ENCODE assay signal across 16 mouse cellular contexts in genomic region chr19:10530082-10530481, GRCm38 (mm10). TPM values are rescaled to one million over a fixed set of nuclear protein-coding genes. Genes with fewer than 3 reads are reported as not detected.
DNase-seq lines count a peak whose midpoint lies in the region; ATAC-seq and TF ChIP-seq lines count a peak whose summit lies in the region.
"Had no signal": no experiment of that assay in that cellular context is flagged by ENCODE, and none has a peak within 500 bp of the region (broad histone marks: within the 10 kb centered on the region; RNA-seq: fewer than 3 reads in every experiment).

No protein-coding gene starts in this region.

- no peak overlapping the region for H3K4me3 ChIP-seq in kidney, adult 2 months (ENCODE audit: insufficient read depth, low read depth, low read length)
- no peak overlapping the region for H3K4me3 ChIP-seq in MEL (ENCODE audit: control insufficient read depth in 1 of 2, insufficient read depth in 1 of 2, low read depth in 2 of 2, low read length in 2 of 2)
- H3K4me3 ChIP-seq in stomach, postnatal 0 days (ENCODE audit: low read depth, low read length): no peak overlapping the region
- H3K4me3 ChIP-seq: intestine, embryonic 15.5 days; limb, embryonic 15.5 days; neural tube, embryonic 13.5 days had no signal

- no peak overlapping the region for H3K27ac ChIP-seq in kidney, adult 2 months (ENCODE audit: insufficient read depth, low read depth, low read length)
- no peak overlapping the region for H3K27ac ChIP-seq in MEL (ENCODE audit: control insufficient read depth, low read depth, low read length)
- no peak overlapping the region for H3K27ac ChIP-seq in stomach, postnatal 0 days (replicated peaks)
- H3K27ac ChIP-seq: intestine, embryonic 15.5 days; limb, embryonic 15.5 days; macrophage; neural tube, embryonic 13.5 days had no signal

- H3K36me3 ChIP-seq in kidney, adult 2 months (ENCODE audit: control insufficient read depth, insufficient read depth, low read length): peaks cover 17% of the 10 kb centered on the region
- peaks cover 20 to 48% of the 10 kb centered on the region in 2 experiments for H3K36me3 ChIP-seq in MEL (ENCODE audit: control insufficient read depth in 1 of 2, insufficient read depth in 2 of 2, low read length in 2 of 2)
- peaks cover 14% of the 10 kb centered on the region for H3K36me3 ChIP-seq in stomach, postnatal 0 days (ENCODE audit: control insufficient read depth, insufficient read depth, low read length)

- H3K9ac ChIP-seq in MEL (ENCODE audit: control insufficient read depth, low read depth, low read length, poor library complexity, severe bottlenecking): no peak overlapping the region
- no peak overlapping the region for H3K9ac ChIP-seq in stomach, postnatal 0 days (ENCODE audit: low read length)
- H3K9ac ChIP-seq: intestine, embryonic 15.5 days; limb, embryonic 15.5 days; neural tube, embryonic 13.5 days had no signal

- peak; percentile 35 for TF ChIP-seq RAD21 in MEL (IDR thresholded peaks at IDR 0.05; ENCODE audit: low read depth, low read length)

- WGBS in kidney, adult 2 months: 100% methylated on average over 1 of the region's 1 CpGs
- WGBS in stomach, postnatal 0 days: 97% methylated on average over 1 of the region's 1 CpGs

- TF ChIP-seq CTCF in kidney, adult 2 months (conservative IDR thresholded peaks at IDR 0.05; ENCODE audit: insufficient read depth, insufficient read length, low read depth, low read length): peak; percentile 20; the same call in 1 of the 2 replicates
- peak in 2 of 3 experiments; percentile 55 to 66; a peak in 5 of 6 replicates for TF ChIP-seq CTCF in MEL (IDR thresholded peaks at IDR 0.05 in 2 of 3, conservative IDR thresholded peaks at IDR 0.05 in 1 of 3; ENCODE audit: control insufficient read depth in 1 of 3, insufficient read depth in 1 of 3, low read depth in 2 of 3, low read length in 3 of 3, poor library complexity in 1 of 3, severe bottlenecking in 1 of 3)
- peak; percentile 49 for TF ChIP-seq CTCF in stomach, postnatal 0 days (IDR thresholded peaks at IDR 0.05; ENCODE audit: low read depth)

- H3K4me2 ChIP-seq in stomach, postnatal 0 days (replicated peaks; ENCODE audit: low read depth): no peak overlapping the region
- H3K4me2 ChIP-seq: intestine, embryonic 15.5 days; limb, embryonic 15.5 days; neural tube, embryonic 13.5 days had no signal

- H3K9me3 ChIP-seq in MEL (replicated peaks; ENCODE audit: insufficient read depth, low read length): no peaks in the 10 kb centered on the region
- H3K9me3 ChIP-seq in stomach, postnatal 0 days (ENCODE audit: control insufficient read depth, low read length): no peaks in the 10 kb centered on the region
- H3K9me3 ChIP-seq: intestine, embryonic 15.5 days; limb, embryonic 15.5 days; neural tube, embryonic 13.5 days had no signal

- no peak for ATAC-seq in stomach, postnatal 0 days (ENCODE audit: low FRiP score, low TSS enrichment)
- ATAC-seq: intestine, embryonic 15.5 days had no signal

- no peak for TF ChIP-seq POLR2A in kidney, adult 2 months (IDR thresholded peaks at IDR 0.05; ENCODE audit: low read depth, low read length)
- TF ChIP-seq POLR2A in MEL (IDR thresholded peaks at IDR 0.05; ENCODE audit: control insufficient read depth in 1 of 2, insufficient read depth in 1 of 2, low read depth in 1 of 2, low read length in 2 of 2, poor library complexity in 1 of 2): no peak

- no peaks in the 10 kb centered on the region for H3K27me3 ChIP-seq in kidney, adult 2 months (replicated peaks; ENCODE audit: control insufficient read depth, insufficient read depth, low read length)
- no peaks in the 10 kb centered on the region for H3K27me3 ChIP-seq in MEL (ENCODE audit: control insufficient read depth in 1 of 2, insufficient read depth in 2 of 2, low read length in 2 of 2)
- no peaks in the 10 kb centered on the region for H3K27me3 ChIP-seq in stomach, postnatal 0 days (ENCODE audit: control insufficient read depth, insufficient read depth, low read length)
- H3K27me3 ChIP-seq: intestine, embryonic 15.5 days; limb, embryonic 15.5 days; neural tube, embryonic 13.5 days had no signal

- no peak for DNase-seq in kidney, adult 2 months
- no peak for DNase-seq in kidney, postnatal 25 days
- DNase-seq in thymus, postnatal 14 days: peak; percentile 17
- DNase-seq in thymus, postnatal 36 days: no peak
- peak; percentile 71 for DNase-seq in MEL (ENCODE audit: low read depth, low spot score)
- DNase-seq in stomach, postnatal 0 days (ENCODE audit: low spot score): no peak
- DNase-seq in right cerebral cortex, postnatal 4 days: no peak
- DNase-seq: adrenal gland, postnatal 14 days; heart, adult 18-20 months; heart, postnatal 4 days; midbrain, embryonic 14.5 days; right cerebral cortex, adult 18-20 months had no signal

- H3K4me1 ChIP-seq in kidney, adult 2 months (ENCODE audit: control insufficient read depth, insufficient read depth, low read length): peaks cover 11% of the 10 kb centered on the region
- H3K4me1 ChIP-seq in MEL (ENCODE audit: control insufficient read depth in 1 of 2, insufficient read depth in 2 of 2, low read length in 2 of 2): peaks cover 4 to 8% of the 10 kb centered on the region in 2 experiments
- peaks cover 3% of the 10 kb centered on the region; the same call in 1 of the 2 replicates for H3K4me1 ChIP-seq in stomach, postnatal 0 days (replicated peaks; ENCODE audit: control insufficient read depth, insufficient read depth)

- peaks cover 31% of the 10 kb centered on the region for H3K79me2 ChIP-seq in MEL (ENCODE audit: control insufficient read depth, insufficient read depth, low read length, poor library complexity)

- no peak for TF ChIP-seq EP300 in MEL (IDR thresholded peaks at IDR 0.05; ENCODE audit: low read depth in 1 of 2, low read length in 2 of 2)
- TF ChIP-seq EP300 in stomach, postnatal 0 days (optimal IDR thresholded peaks at IDR 0.05): no peak

TF ChIP-seq in MEL, 35 proteins besides CTCF, POLR2A, EP300 and RAD21:
- TF ChIP-seq SMC3 (IDR thresholded peaks at IDR 0.05; ENCODE audit: low read depth, low read length) (peak; percentile 41), ETS1 (IDR thresholded peaks at IDR 0.05; ENCODE audit: low read depth, low read length) (no peak)

RNA-seq across cellular contexts. Expression of gene Sdhaf2, which starts 4.1 kb away (rescaled TPM):
- polyA plus RNA-seq in kidney, adult 2 months (2012; rRNA removed): 31.1 and 33.1 TPM in 2 replicates
- 61.2 and 68.5 TPM in 2 replicates for total RNA-seq in MEL (2012; rRNA removed)
- polyA plus RNA-seq in MEL (2012; ENCODE audit: insufficient read depth in 1 of 2, insufficient read length in 2 of 2, low read depth in 1 of 2, low replicate concordance in 2 of 2, missing spikeins in 1 of 2): 10 to 100 TPM in 1 of 2 experiments, not detected in 1; 74.6 TPM
- polyA plus RNA-seq in stomach, postnatal 0 days (2015; fragmentation: Nextera tagmentation; extraction: Ambion mirVana): 37.4 and 38.9 TPM in 2 replicates

RNA-seq across cellular contexts. Expression of gene Cpsf7, which starts 5.0 kb away (rescaled TPM):
- polyA plus RNA-seq in kidney, adult 2 months (2012; rRNA removed): 25.7 and 28.9 TPM in 2 replicates
- total RNA-seq in MEL (2012; rRNA removed): 36.2 and 36.9 TPM in 2 replicates
- 100 to 1,000 TPM in 1 of 2 experiments, 10 to 100 TPM in 1; 69.8 to 183 TPM for polyA plus RNA-seq in MEL (2012; ENCODE audit: insufficient read depth in 1 of 2, insufficient read length in 2 of 2, low read depth in 1 of 2, low replicate concordance in 2 of 2, missing spikeins in 1 of 2)
- polyA plus RNA-seq in stomach, postnatal 0 days (2015; fragmentation: Nextera tagmentation; extraction: Ambion mirVana): 12.5 and 16.7 TPM in 2 replicates

RNA-seq across cellular contexts. Expression of gene Tmem216, which starts 26.0 kb away (rescaled TPM):
- 32.0 and 33.1 TPM in 2 replicates for polyA plus RNA-seq in kidney, adult 2 months (2012; rRNA removed)
- 38.5 and 48.0 TPM in 2 replicates for total RNA-seq in MEL (2012; rRNA removed)
- 10 to 100 TPM in 1 of 2 experiments, not detected in 1; 48.1 TPM for polyA plus RNA-seq in MEL (2012; ENCODE audit: insufficient read depth in 1 of 2, insufficient read length in 2 of 2, low read depth in 1 of 2, low replicate concordance in 2 of 2, missing spikeins in 1 of 2)
- 23.3 and 23.9 TPM in 2 replicates for polyA plus RNA-seq in stomach, postnatal 0 days (2015; fragmentation: Nextera tagmentation; extraction: Ambion mirVana)

RNA-seq across cellular contexts. Expression of gene Cyb561a3, which starts 46.9 kb away (rescaled TPM):
- 40.7 and 44.1 TPM in 2 replicates for polyA plus RNA-seq in kidney, adult 2 months (2012; rRNA removed)
- total RNA-seq in MEL (2012; rRNA removed): 7.6 and 9.0 TPM in 2 replicates
- 10 to 100 TPM in 1 of 2 experiments, not detected in 1; 14.3 TPM for polyA plus RNA-seq in MEL (2012; ENCODE audit: insufficient read depth in 1 of 2, insufficient read length in 2 of 2, low read depth in 1 of 2, low replicate concordance in 2 of 2, missing spikeins in 1 of 2)
- 15.7 and 16.7 TPM in 2 replicates for polyA plus RNA-seq in stomach, postnatal 0 days (2015; fragmentation: Nextera tagmentation; extraction: Ambion mirVana)

RNA-seq across cellular contexts. Expression of gene Tmem138, which starts 47.1 kb away (rescaled TPM):
- 11.7 and 12.7 TPM in 2 replicates for polyA plus RNA-seq in kidney, adult 2 months (2012; rRNA removed)
- 10.8 and 11.9 TPM in 2 replicates for total RNA-seq in MEL (2012; rRNA removed)
- 10 to 100 TPM in 1 of 2 experiments, not detected in 1; 25.2 TPM for polyA plus RNA-seq in MEL (2012; ENCODE audit: insufficient read depth in 1 of 2, insufficient read length in 2 of 2, low read depth in 1 of 2, low replicate concordance in 2 of 2, missing spikeins in 1 of 2)
- polyA plus RNA-seq in stomach, postnatal 0 days (2015; fragmentation: Nextera tagmentation; extraction: Ambion mirVana): 11.4 and 12.2 TPM in 2 replicates

Comparison
In these comparisons a context has a peak if more than half of its experiments do, and no peak if none do; other contexts are left out.
1. DNase-seq: peak in thymus, postnatal 14 days (single experiment) and MEL (single experiment); none in kidney, adult 2 months (single experiment), kidney, postnatal 25 days (0 of 2), thymus, postnatal 36 days (0 of 2), stomach, postnatal 0 days (single experiment) and right cerebral cortex, postnatal 4 days (single experiment).
2. Peak in every context shown above with its lines, with median percentiles within 50 percentile points of each other: CTCF ChIP-seq.